Mouse (Mus musculus) E14TG2a.4 (cell line): ENCODE results near the gene Cog4.

Experiments
- CTCF ChIP-seq: conservative IDR thresholded peaks from 2 replicates; pipeline ENCODE4 v1.5.1; 2014; ENCODE audit warnings: low read length
- POU5F1 ChIP-seq: IDR thresholded peaks from 2 replicates; pipeline ENCODE4 v1.6.1; 2014; ENCODE audit warnings: low read length, borderline replicate concordance

- TF ChIP-seq CTCF = no peak
- no peak for TF ChIP-seq POU5F1
These were observed 79.3 kb downstream of the Cog4 start for GRCm38 (mm10) chr8:110925691-110926140.
